ENCODE assay signal across 33 mouse cellular contexts in genomic region chr13:51276601-51277000, GRCm38 (mm10).
A peak's percentile ranks its signal among the peaks of the same experiment; 100 is the strongest.
DNase-seq lines count a peak whose midpoint lies in the region; ATAC-seq and TF ChIP-seq lines count a peak whose summit lies in the region.
"Had no signal": no experiment of that assay in that cellular context is flagged by ENCODE, and none has a peak within 500 bp of the region (broad histone marks: within the 10 kb centered on the region; RNA-seq: fewer than 3 reads in every experiment).

No protein-coding gene starts in this region.

- H3K4me2 ChIP-seq in lung, embryonic 14.5 days: no peak overlapping the region
- H3K4me2 ChIP-seq in limb, embryonic 12.5 days: no peak overlapping the region
- H3K4me2 ChIP-seq: embryonic facial prominence, embryonic 12.5 days; forebrain, embryonic 15.5 days; heart, embryonic 13.5 days; liver, embryonic 13.5 days; lung, embryonic 15.5 days; midbrain, embryonic 11.5 days; neural tube, embryonic 12.5 days; stomach, embryonic 15.5 days had no signal

- H3K36me3 ChIP-seq in lung, embryonic 14.5 days (ENCODE audit: insufficient read depth): no peaks in the 10 kb centered on the region
- H3K36me3 ChIP-seq in limb, embryonic 12.5 days: no peaks in the 10 kb centered on the region
- H3K36me3 ChIP-seq in kidney, adult 2 months (ENCODE audit: control insufficient read depth, insufficient read depth, low read length): no peaks in the 10 kb centered on the region
- H3K36me3 ChIP-seq: embryonic facial prominence, embryonic 12.5 days; forebrain, embryonic 15.5 days; G1E; heart, embryonic 13.5 days; liver, embryonic 13.5 days; lung, embryonic 15.5 days; neural tube, embryonic 12.5 days; stomach, embryonic 15.5 days had no signal

- H3K4me3 ChIP-seq in lung, embryonic 14.5 days (ENCODE audit: low read depth, low read length): no peak overlapping the region
- no peak overlapping the region for H3K4me3 ChIP-seq in limb, embryonic 12.5 days (replicated peaks)
- no peak overlapping the region for H3K4me3 ChIP-seq in kidney, adult 2 months (ENCODE audit: insufficient read depth, low read depth, low read length)
- H3K4me3 ChIP-seq: embryonic facial prominence, embryonic 12.5 days; forebrain, embryonic 15.5 days; gastrocnemius, adult 2 months; heart, embryonic 13.5 days; liver, embryonic 13.5 days; lung, embryonic 15.5 days; myocyte; neural tube, embryonic 12.5 days; stomach, embryonic 15.5 days had no signal

- TF ChIP-seq POLR2A in kidney, adult 2 months (IDR thresholded peaks at IDR 0.05; ENCODE audit: low read depth, low read length): no peak

- no peaks in the 10 kb centered on the region; the same call in 1 of the 2 replicates for H3K9me3 ChIP-seq in lung, embryonic 14.5 days (ENCODE audit: low read depth, low read length)
- peaks cover 7% of the 10 kb centered on the region; the same call in 1 of the 2 replicates for H3K9me3 ChIP-seq in limb, embryonic 12.5 days
- H3K9me3 ChIP-seq: embryonic facial prominence, embryonic 12.5 days; forebrain, embryonic 15.5 days; heart, embryonic 13.5 days; liver, embryonic 13.5 days; lung, embryonic 15.5 days; stomach, embryonic 15.5 days had no signal

- no peak for TF ChIP-seq CTCF in lung, embryonic 14.5 days (IDR thresholded peaks at IDR 0.05; ENCODE audit: low read depth)
- TF ChIP-seq CTCF in kidney, adult 2 months (conservative IDR thresholded peaks at IDR 0.05; ENCODE audit: insufficient read depth, insufficient read length, low read depth, low read length): no peak

- DNase-seq in lung, embryonic 14.5 days: no peak
- DNase-seq in lung, postnatal 14 days: no peak
- peak; percentile 44 for DNase-seq in A20 (ENCODE audit: low read depth, low spot score)
- DNase-seq in B cell, adult 2 months: peak; percentile 18 to 27
- DNase-seq in thymus, postnatal 25 days: no peak
- DNase-seq in kidney, adult 2 months: no peak
- DNase-seq: adrenal gland, adult 8-10 months; cerebellum, adult 8-10 months; cerebellum, postnatal 25 days; gastrocnemius, adult 2 months; gastrocnemius, postnatal 36 days; heart, adult 18-20 months; heart, postnatal 10 days; kidney, adult 8-10 months; layer of hippocampus, postnatal 36 days; left cerebral cortex, postnatal 4 days; liver, embryonic 13.5 days; lung, postnatal 36 days; right cerebral cortex, postnatal 4 days; thymus, adult 18-20 months; thymus, postnatal 36 days had no signal

- ATAC-seq in lung, embryonic 14.5 days (ENCODE audit: insufficient read depth): no peak
- no peak for ATAC-seq in limb, embryonic 12.5 days (ENCODE audit: insufficient number of reproducible peaks, insufficient read depth, low FRiP score, low TSS enrichment, low read depth)
- ATAC-seq: forebrain, embryonic 15.5 days; hindbrain, embryonic 16.5 days had no signal

- H3K27me3 ChIP-seq in lung, embryonic 14.5 days (ENCODE audit: insufficient read depth, low read length): no peaks in the 10 kb centered on the region
- no peaks in the 10 kb centered on the region for H3K27me3 ChIP-seq in limb, embryonic 12.5 days
- no peaks in the 10 kb centered on the region for H3K27me3 ChIP-seq in kidney, adult 2 months (replicated peaks; ENCODE audit: control insufficient read depth, insufficient read depth, low read length)
- H3K27me3 ChIP-seq: embryonic facial prominence, embryonic 12.5 days; forebrain, embryonic 15.5 days; heart, embryonic 13.5 days; liver, embryonic 13.5 days; lung, embryonic 15.5 days; neural tube, embryonic 12.5 days; stomach, embryonic 15.5 days had no signal

- WGBS in lung, embryonic 14.5 days: 81% methylated on average over 7 of the region's 7 CpGs
- WGBS in limb, embryonic 12.5 days: 86% methylated on average over 7 of the region's 7 CpGs
- 86% methylated on average over 7 of the region's 7 CpGs for WGBS in kidney, adult 2 months

- H3K27ac ChIP-seq in lung, embryonic 14.5 days (ENCODE audit: low read depth): 0 out of 2 replicates have a peak overlapping the region, but pooled peaks have one; percentile 8
- peak overlapping the region; percentile 98 for H3K27ac ChIP-seq in limb, embryonic 12.5 days
- no peak overlapping the region for H3K27ac ChIP-seq in kidney, adult 2 months (ENCODE audit: insufficient read depth, low read depth, low read length)
- H3K27ac ChIP-seq: forebrain, embryonic 15.5 days; gastrocnemius, adult 2 months; heart, embryonic 13.5 days; kidney, postnatal 0 days; liver, embryonic 13.5 days; neural tube, embryonic 12.5 days; stomach, embryonic 15.5 days had no signal

- H3K4me1 ChIP-seq in lung, embryonic 14.5 days (ENCODE audit: insufficient read depth): peaks cover 28% of the 10 kb centered on the region
- peaks cover 58% of the 10 kb centered on the region for H3K4me1 ChIP-seq in limb, embryonic 12.5 days (replicated peaks)
- H3K4me1 ChIP-seq in kidney, adult 2 months (ENCODE audit: control insufficient read depth, insufficient read depth, low read length): no peaks in the 10 kb centered on the region
- H3K4me1 ChIP-seq: liver, embryonic 13.5 days had no signal

- H3K9ac ChIP-seq in lung, embryonic 14.5 days: no peak overlapping the region
- no peak overlapping the region for H3K9ac ChIP-seq in limb, embryonic 12.5 days (replicated peaks)
- H3K9ac ChIP-seq: embryonic facial prominence, embryonic 12.5 days; forebrain, embryonic 15.5 days; heart, embryonic 13.5 days; liver, embryonic 13.5 days; lung, embryonic 15.5 days; neural tube, embryonic 12.5 days; stomach, embryonic 15.5 days had no signal

Comparison
In these comparisons a context has a peak if more than half of its experiments do, and no peak if none do; other contexts are left out.
1. DNase-seq: peak in A20 (single experiment) and B cell, adult 2 months (2 of 2); none in lung, embryonic 14.5 days (single experiment), lung, postnatal 14 days (single experiment), thymus, postnatal 25 days (single experiment) and kidney, adult 2 months (single experiment).